Mouse (Mus musculus) ES-E14 (cell line): ENCODE data around the gene Ccnd3.

ENCODE experiments used
- HCFC1 ChIP-seq: IDR thresholded peaks from 2 replicates; pipeline ENCODE4 v1.6.1; 2012; ENCODE audit warnings: low read length, inconsistent platforms, borderline replicate concordance; ENCODE audit not compliant: insufficient read depth
- MAFK ChIP-seq: IDR thresholded peaks from 2 replicates; pipeline ENCODE4 v1.6.1; 2014; ENCODE audit warnings: mild to moderate bottlenecking, low read depth, low read length, inconsistent platforms; ENCODE audit not compliant: insufficient read depth
- ZC3H11A ChIP-seq: IDR thresholded peaks from 2 replicates; pipeline ENCODE4 v1.6.1; 2012; ENCODE audit warnings: low read depth, mild to moderate bottlenecking, inconsistent platforms, low read length, borderline replicate concordance

- no peak for TF ChIP-seq ZC3H11A
- no peak for TF ChIP-seq HCFC1
- no peak for TF ChIP-seq MAFK
Observed at GRCm38 (mm10) chr17:47597261-47597660, 92.4 kb downstream of the Ccnd3 start.
